Mouse (Mus musculus) liver, postnatal 0 days (tissue): ENCODE measurements at regions not wholly inside any gene's neighbourhood (a gene's known extent, or its start where the extent isn't known, plus 50 kb on each side); places are given as distances from the start of the nearest gene placed in this dataset.

ENCODE experiments used
- CTCF ChIP-seq: sonication (generic); IDR thresholded peaks from 2 replicates; pipeline ENCODE4 v1.5.1; 2016; ENCODE audit warnings: antibody characterized with exemption, low read depth
- EP300 ChIP-seq: IDR thresholded peaks from 2 replicates; pipeline ENCODE4 v1.6.1; 2016; ENCODE audit warnings: antibody characterized with exemption, low read depth, mild to moderate bottlenecking

DNA sequence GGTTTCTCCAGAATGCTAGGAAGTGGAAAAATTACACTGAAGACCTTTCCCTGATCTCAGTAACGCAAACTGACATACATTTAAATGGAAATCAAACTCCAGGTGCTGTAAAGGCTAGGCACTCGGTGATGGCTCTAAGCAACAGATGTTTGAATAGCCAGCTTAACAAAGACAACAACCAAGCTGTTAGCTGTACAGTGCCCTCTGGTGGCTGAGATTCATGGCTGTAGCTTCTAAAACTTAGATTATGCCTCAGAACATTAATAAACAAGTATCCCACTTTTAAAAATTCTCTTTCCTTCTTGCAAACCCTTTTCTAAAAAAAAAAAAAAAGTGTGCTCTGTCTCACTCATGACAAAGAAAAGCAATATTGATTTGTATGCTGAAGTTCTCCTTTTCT lies 621.4 kb downstream of the Slc22a22 start:
- TF ChIP-seq CTCF (peak; percentile 68), EP300 (no peak)
